Mouse (Mus musculus): Measurements from ENCODE around the gene Gm42791. TPM values are rescaled to one million over a fixed set of nuclear protein-coding genes. Genes with fewer than 3 reads are reported as not detected.

The Gm42791 gene
- polyA plus RNA-seq, 1 experiment from 2014 or later: not detected

GRCm38 (mm10) chr5:148935071-148935821 is 59.7 kb downstream of the Gm42791 start:
- DNase-seq (ENCODE audit: low spot score) (no peak), ATAC-seq (replicated peaks; ENCODE audit: insufficient number of reproducible peaks, low FRiP score, low TSS enrichment, low read depth) (no peak)
- Histone ChIP-seq H3K36me3 (replicated peaks; ENCODE audit: control insufficient read depth, insufficient read depth, low read depth, low read length) (no peaks in the 10 kb centered on the region), H3K27ac (replicated peaks; ENCODE audit: low read depth, low read length) (no peak overlapping the region), H3K9ac (replicated peaks; ENCODE audit: low read length) (no peak overlapping the region), H3K27me3 (ENCODE audit: control insufficient read depth, insufficient read depth, low read length) (no peaks in the 10 kb centered on the region), H3K4me3 (ENCODE audit: low read depth, low read length) (no peak overlapping the region), H3K9me3 (replicated peaks; ENCODE audit: control insufficient read depth, low read length) (no peaks in the 10 kb centered on the region), H3K4me2 (ENCODE audit: low read depth, low read length) (no peak overlapping the region), H3K4me1 (ENCODE audit: control insufficient read depth, insufficient read depth, low read length) (no peaks in the 10 kb centered on the region)
- 42% methylated on average over 7 of the region's 7 CpGs for WGBS

- Histone ChIP-seq H3K4me2 (ENCODE audit: low read depth, low read length) (no peak overlapping the region), H3K9ac (replicated peaks; ENCODE audit: low read length) (no peak overlapping the region), H3K27me3 (ENCODE audit: control insufficient read depth, insufficient read depth, low read length) (no peaks in the 10 kb centered on the region), H3K4me1 (ENCODE audit: control insufficient read depth, insufficient read depth, low read length) (no peaks in the 10 kb centered on the region), H3K9me3 (replicated peaks; ENCODE audit: control insufficient read depth, low read length) (no peaks in the 10 kb centered on the region), H3K36me3 (replicated peaks; ENCODE audit: control insufficient read depth, insufficient read depth, low read depth, low read length) (no peaks in the 10 kb centered on the region), H3K4me3 (ENCODE audit: low read depth, low read length) (no peak overlapping the region), H3K27ac (replicated peaks; ENCODE audit: low read depth, low read length) (no peak overlapping the region)
- no peak for DNase-seq (ENCODE audit: low spot score)
- WGBS: 59% methylated on average over 6 of the region's 6 CpGs
- no peak for ATAC-seq (replicated peaks; ENCODE audit: insufficient number of reproducible peaks, low FRiP score, low TSS enrichment, low read depth)
These were observed 60.5 kb downstream of the Gm42791 start for GRCm38 (mm10) chr5:148934457-148934856.

GRCm38 (mm10) chr5:148933767-148934166 is 61.2 kb downstream of the Gm42791 start:
- H3K27ac ChIP-seq (replicated peaks; ENCODE audit: low read depth, low read length): no peak overlapping the region
- no peak overlapping the region for H3K9ac ChIP-seq (replicated peaks; ENCODE audit: low read length)
- no peak for DNase-seq (ENCODE audit: low spot score)

GRCm38 (mm10) chr5:148931301-148931700 is 63.6 kb downstream of the Gm42791 start:
- no peaks in the 10 kb centered on the region for H3K27me3 ChIP-seq (ENCODE audit: control insufficient read depth, insufficient read depth, low read length)
- H3K4me2 ChIP-seq (ENCODE audit: low read depth, low read length): no peak overlapping the region
- no peak overlapping the region for H3K27ac ChIP-seq (replicated peaks; ENCODE audit: low read depth, low read length)
- no peaks in the 10 kb centered on the region; the same call in 1 of the 2 replicates for H3K4me1 ChIP-seq (ENCODE audit: control insufficient read depth, insufficient read depth, low read length)
- no peak overlapping the region for H3K4me3 ChIP-seq (ENCODE audit: low read depth, low read length)
- H3K9ac ChIP-seq (replicated peaks; ENCODE audit: low read length): no peak overlapping the region
- ATAC-seq (replicated peaks; ENCODE audit: insufficient number of reproducible peaks, low FRiP score, low TSS enrichment, low read depth) (no peak), DNase-seq (ENCODE audit: low spot score) (no peak)
- no peaks in the 10 kb centered on the region for H3K9me3 ChIP-seq (replicated peaks; ENCODE audit: control insufficient read depth, low read length)
- H3K36me3 ChIP-seq (replicated peaks; ENCODE audit: control insufficient read depth, insufficient read depth, low read depth, low read length): no peaks in the 10 kb centered on the region
- WGBS: 81% methylated on average over 1 of the region's 1 CpGs

More at GRCm38 (mm10) chr5:148933767-148934166, 61.2 kb downstream of the Gm42791 start:
- no peaks in the 10 kb centered on the region for H3K9me3 ChIP-seq (replicated peaks; ENCODE audit: control insufficient read depth, low read length)
- no peak overlapping the region for H3K4me2 ChIP-seq (ENCODE audit: low read depth, low read length)
- WGBS: 56% methylated on average over 8 of the region's 8 CpGs
- no peak overlapping the region for H3K4me3 ChIP-seq (ENCODE audit: low read depth, low read length)
- H3K36me3 ChIP-seq (replicated peaks; ENCODE audit: control insufficient read depth, insufficient read depth, low read depth, low read length): no peaks in the 10 kb centered on the region
- no peak for ATAC-seq (replicated peaks; ENCODE audit: insufficient number of reproducible peaks, low FRiP score, low TSS enrichment, low read depth)
- no peaks in the 10 kb centered on the region for H3K27me3 ChIP-seq (ENCODE audit: control insufficient read depth, insufficient read depth, low read length)
- no peaks in the 10 kb centered on the region; the same call in 1 of the 2 replicates for H3K4me1 ChIP-seq (ENCODE audit: control insufficient read depth, insufficient read depth, low read length)

- Histone ChIP-seq H3K4me3 (ENCODE audit: low read depth, low read length) (peak within 1 kb of the TSS; percentile 81), H3K4me1 (ENCODE audit: control insufficient read depth, insufficient read depth, low read length) (no peaks in the 10 kb centered on the region; the same call in 1 of the 2 replicates), H3K9me3 (replicated peaks; ENCODE audit: control insufficient read depth, low read length) (no peaks in the 10 kb centered on the region), H3K27ac (replicated peaks; ENCODE audit: low read depth, low read length) (peak within 1 kb of the TSS; percentile 94), H3K4me2 (ENCODE audit: low read depth, low read length) (peak within 1 kb of the TSS; percentile 78), H3K36me3 (replicated peaks; ENCODE audit: control insufficient read depth, insufficient read depth, low read depth, low read length) (no peaks in the 10 kb centered on the region), H3K27me3 (ENCODE audit: control insufficient read depth, insufficient read depth, low read length) (no peaks in the 10 kb centered on the region), H3K9ac (replicated peaks; ENCODE audit: low read length) (peak within 1 kb of the TSS; percentile 93)
- ATAC-seq (replicated peaks; ENCODE audit: insufficient number of reproducible peaks, low FRiP score, low TSS enrichment, low read depth) (no peak), DNase-seq (ENCODE audit: low spot score) (no peak)
- WGBS: 2% methylated on average over 16 of the region's 16 CpGs
These were observed 65.9 kb downstream of the Gm42791 start, which contains the start of gene Katnal1 for GRCm38 (mm10) chr5:148929116-148929449. Katnal1 (minus strand) TSS chr5:148929320.

- Histone ChIP-seq H3K27me3 (ENCODE audit: control insufficient read depth, insufficient read depth, low read length) (no peaks in the 10 kb centered on the region), H3K4me3 (ENCODE audit: low read depth, low read length) (peak overlapping the region; percentile 81), H3K36me3 (replicated peaks; ENCODE audit: control insufficient read depth, insufficient read depth, low read depth, low read length) (no peaks in the 10 kb centered on the region), H3K4me2 (ENCODE audit: low read depth, low read length) (peak overlapping the region; percentile 78), H3K9me3 (replicated peaks; ENCODE audit: control insufficient read depth, low read length) (no peaks in the 10 kb centered on the region), H3K27ac (replicated peaks; ENCODE audit: low read depth, low read length) (peak overlapping the region; percentile 94), H3K9ac (replicated peaks; ENCODE audit: low read length) (peak overlapping the region; percentile 93), H3K4me1 (ENCODE audit: control insufficient read depth, insufficient read depth, low read length) (no peaks in the 10 kb centered on the region; the same call in 1 of the 2 replicates)
- WGBS: under 1% methylated on average over 69 of the region's 69 CpGs
- DNase-seq (ENCODE audit: low spot score) (peak; percentile 98), ATAC-seq (replicated peaks; ENCODE audit: insufficient number of reproducible peaks, low FRiP score, low TSS enrichment, low read depth) (peak; percentile 98)
These were observed 66.4 kb downstream of the Gm42791 start for GRCm38 (mm10) chr5:148928382-148929115.

GRCm38 (mm10) chr5:148927717-148928223 is 67.2 kb downstream of the Gm42791 start:
- H3K4me2 ChIP-seq (ENCODE audit: low read depth, low read length): peak overlapping the region; percentile 51
- H3K27ac ChIP-seq (replicated peaks; ENCODE audit: low read depth, low read length): peak overlapping the region; percentile 94; the same call in 1 of the 2 replicates
- DNase-seq (ENCODE audit: low spot score) (no peak), ATAC-seq (replicated peaks; ENCODE audit: insufficient number of reproducible peaks, low FRiP score, low TSS enrichment, low read depth) (no peak)
- H3K36me3 ChIP-seq (replicated peaks; ENCODE audit: control insufficient read depth, insufficient read depth, low read depth, low read length): no peaks in the 10 kb centered on the region
- no peaks in the 10 kb centered on the region for H3K9me3 ChIP-seq (replicated peaks; ENCODE audit: control insufficient read depth, low read length)
- peak overlapping the region; percentile 81 for H3K4me3 ChIP-seq (ENCODE audit: low read depth, low read length)
- H3K4me1 ChIP-seq (ENCODE audit: control insufficient read depth, insufficient read depth, low read length): no peaks in the 10 kb centered on the region; the same call in 1 of the 2 replicates
- peak overlapping the region; percentile 93 for H3K9ac ChIP-seq (replicated peaks; ENCODE audit: low read length)
- no peaks in the 10 kb centered on the region for H3K27me3 ChIP-seq (ENCODE audit: control insufficient read depth, insufficient read depth, low read length)
- 53% methylated on average over 5 of the region's 5 CpGs for WGBS

- H3K36me3 ChIP-seq (replicated peaks; ENCODE audit: control insufficient read depth, insufficient read depth, low read depth, low read length): no peaks in the 10 kb centered on the region
- no peaks in the 10 kb centered on the region; the same call in 1 of the 2 replicates for H3K4me1 ChIP-seq (ENCODE audit: control insufficient read depth, insufficient read depth, low read length)
- H3K4me3 ChIP-seq (ENCODE audit: low read depth, low read length): no peak overlapping the region
- 95% methylated on average over 12 of the region's 12 CpGs for WGBS
- H3K4me2 ChIP-seq (ENCODE audit: low read depth, low read length): no peak overlapping the region
- H3K27me3 ChIP-seq (ENCODE audit: control insufficient read depth, insufficient read depth, low read length): no peaks in the 10 kb centered on the region
- ATAC-seq (replicated peaks; ENCODE audit: insufficient number of reproducible peaks, low FRiP score, low TSS enrichment, low read depth) (no peak), DNase-seq (ENCODE audit: low spot score) (no peak)
- no peak overlapping the region for H3K27ac ChIP-seq (replicated peaks; ENCODE audit: low read depth, low read length)
- no peaks in the 10 kb centered on the region for H3K9me3 ChIP-seq (replicated peaks; ENCODE audit: control insufficient read depth, low read length)
- H3K9ac ChIP-seq (replicated peaks; ENCODE audit: low read length): no peak overlapping the region
These were observed 70.4 kb downstream of the Gm42791 start for GRCm38 (mm10) chr5:148924586-148924985.

Measured in embryonic facial prominence, embryonic 11.5 days (tissue).